Mouse (Mus musculus): Measurements from ENCODE around the gene Castor2. TPM values are rescaled to one million over a fixed set of nuclear protein-coding genes. Genes with fewer than 3 reads are reported as not detected.
A peak's percentile ranks its signal among the peaks of the same experiment; 100 is the strongest.

The Castor2 gene
- total and polyA plus RNA-seq, 3 experiments: 0.35 to 3.9 (median 1.3) TPM

DNA sequence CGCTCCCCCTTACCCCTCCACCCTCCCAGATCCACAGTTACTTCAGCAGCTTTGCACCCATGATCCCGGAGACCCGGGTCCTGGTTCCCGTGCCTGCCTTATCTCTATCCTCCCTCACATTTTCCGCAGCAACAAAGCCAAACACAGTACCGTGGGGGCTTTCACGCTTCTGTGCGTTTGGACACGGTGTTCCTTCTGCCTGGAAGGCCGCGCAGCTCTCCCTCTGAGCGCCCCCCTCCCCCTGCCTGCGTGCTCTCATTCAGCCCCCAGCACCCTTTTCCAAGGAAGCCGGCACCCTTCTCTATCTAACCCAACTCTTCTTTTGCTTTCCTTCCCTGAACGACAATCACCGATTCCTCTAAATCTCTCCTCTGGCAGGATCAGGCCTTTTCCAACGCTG, 535 bp upstream of the Castor2 start:
- peaks cover 15 to 48% of the 10 kb centered on the region in 2 experiments for H3K4me1 ChIP-seq (ENCODE audit: control insufficient read depth in 1 of 2, insufficient read depth in 2 of 2)
- H3K36me3 ChIP-seq (replicated peaks in 1 of 2; ENCODE audit: control insufficient read depth in 1 of 2, insufficient read depth in 1 of 2, low read length in 1 of 2): no peaks in the 10 kb centered on the region
- peak overlapping the region; percentile 39; the same call in 1 of the 2 replicates for H3K9ac ChIP-seq (ENCODE audit: insufficient read depth, low read depth)
- H3K27ac ChIP-seq (ENCODE audit: insufficient read depth, low read depth): no peak overlapping the region
- H3K27me3 ChIP-seq (replicated peaks): no peaks in the 10 kb centered on the region
- H3K4me3 ChIP-seq (replicated peaks in 1 of 3; ENCODE audit: low read depth in 2 of 3, low read length in 2 of 3, poor library complexity in 1 of 3): peak overlapping the region; percentile 57 to 63 (median 63)
- TF ChIP-seq CTCF (conservative IDR thresholded peaks at IDR 0.05 in 1 of 2, IDR thresholded peaks at IDR 0.05 in 1 of 2; ENCODE audit: low read depth in 2 of 2, low read length in 2 of 2): no peak
- TF ChIP-seq USF2 (conservative IDR thresholded peaks at IDR 0.05; ENCODE audit: low read depth, low read length): no peak
- TF ChIP-seq ELF1 (IDR thresholded peaks at IDR 0.05; ENCODE audit: low read depth, low read length): no peak
- no peak for TF ChIP-seq MXI1 (IDR thresholded peaks at IDR 0.05; ENCODE audit: low read depth, low read length)
- no peak for TF ChIP-seq MAFK (IDR thresholded peaks at IDR 0.05; ENCODE audit: insufficient replicate concordance, low read length)
- no peak for TF ChIP-seq USF1 (IDR thresholded peaks at IDR 0.05; ENCODE audit: low read depth, low read length)
- no peak for TF ChIP-seq RCOR1 (conservative IDR thresholded peaks at IDR 0.05; ENCODE audit: low read depth, low read length)
- no peak for TF ChIP-seq MYC (IDR thresholded peaks at IDR 0.05; ENCODE audit: low read depth, low read length)
- TF ChIP-seq ZNF384 (IDR thresholded peaks at IDR 0.05; ENCODE audit: low read depth, low read length): no peak
- TF ChIP-seq TCF12 (IDR thresholded peaks at IDR 0.05; ENCODE audit: low read depth, low read length): no peak
- no peak for TF ChIP-seq E2F4 (IDR thresholded peaks at IDR 0.05; ENCODE audit: insufficient replicate concordance, low read depth, low read length)
- no peak for TF ChIP-seq EP300 (IDR thresholded peaks at IDR 0.05; ENCODE audit: low read length)
- no peak for TF ChIP-seq BHLHE40 (IDR thresholded peaks at IDR 0.05; ENCODE audit: low read depth, low read length)
- no peak for TF ChIP-seq CHD1 (IDR thresholded peaks at IDR 0.05; ENCODE audit: low read depth, low read length)
- TF ChIP-seq MAX (IDR thresholded peaks at IDR 0.05; ENCODE audit: low read length): no peak
- no peak for TF ChIP-seq ZMIZ1 (IDR thresholded peaks at IDR 0.05; ENCODE audit: low read depth, low read length)
- no peak for TF ChIP-seq ETS1 (conservative IDR thresholded peaks at IDR 0.05; ENCODE audit: low read depth, low read length)
- in situ Hi-C loops (cut with MboI; ENCODE audit: low pct_ligation_motif_present, low pct_unique_long_range_greater_than_20kb, low sequenced_read_pairs) (no loop called here), dilution Hi-C loops (cut with MboI; ENCODE audit: extremely low pct_ligation_motif_present, extremely low pct_unique_long_range_greater_than_20kb, low sequenced_read_pairs) (no loop called here)
- peaks cover 15% of the 10 kb centered on the region for H3K9me3 ChIP-seq (replicated peaks; ENCODE audit: low read length)
- no peaks in the 10 kb centered on the region for H3K79me2 ChIP-seq (replicated peaks; ENCODE audit: control insufficient read depth, extremely low read depth, insufficient read depth, poor library complexity, severe bottlenecking)
- no peak for DNase-seq (ENCODE audit: extremely low read depth)
- peak overlapping the region; percentile 92 for H3K4me2 ChIP-seq (ENCODE audit: insufficient read depth, low read depth, poor library complexity, severe bottlenecking)

DNA sequence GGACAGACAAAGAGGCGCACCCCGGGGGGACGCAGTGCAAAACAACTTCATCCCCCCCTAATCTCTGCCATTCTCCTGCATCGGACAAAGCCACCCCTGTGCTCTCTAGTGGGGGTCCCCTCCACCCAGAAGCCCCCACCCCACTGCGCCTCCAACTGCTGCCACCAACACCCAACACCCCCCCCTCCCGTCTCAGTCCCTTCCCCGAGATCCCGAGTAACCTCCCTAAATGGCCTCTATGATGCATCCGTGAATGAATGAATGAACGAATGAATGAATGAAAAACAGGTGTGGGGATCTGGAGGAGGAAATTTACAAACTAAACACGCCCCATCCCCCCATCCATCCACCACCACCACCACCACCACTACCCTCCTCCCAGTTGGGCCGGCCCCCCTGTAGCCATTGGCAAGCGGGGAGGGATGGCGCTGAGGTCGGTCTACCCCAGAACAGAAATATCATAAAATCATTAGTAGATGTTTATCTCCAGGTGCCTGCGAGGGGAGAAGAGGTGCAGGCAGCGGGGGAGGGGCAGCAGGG, 791 bp downstream of the Castor2 start:
- Histone ChIP-seq H3K4me2 (ENCODE audit: insufficient read depth, low read depth, poor library complexity, severe bottlenecking) (peak overlapping the region; percentile 45), H3K36me3 (replicated peaks in 1 of 2; ENCODE audit: control insufficient read depth in 1 of 2, insufficient read depth in 1 of 2, low read length in 1 of 2) (no peaks in the 10 kb centered on the region), H3K9ac (ENCODE audit: insufficient read depth, low read depth) (no peak overlapping the region; the same call in 1 of the 2 replicates), H3K9me3 (replicated peaks; ENCODE audit: low read length) (peaks cover 15% of the 10 kb centered on the region), H3K4me1 (ENCODE audit: control insufficient read depth in 1 of 2, insufficient read depth in 2 of 2) (peaks cover 15 to 45% of the 10 kb centered on the region in 2 experiments), H3K4me3 (replicated peaks in 1 of 3; ENCODE audit: low read depth in 2 of 3, low read length in 2 of 3, poor library complexity in 1 of 3) (peak overlapping the region in 2 of 3 experiments; percentile 57 to 63), H3K27ac (ENCODE audit: insufficient read depth, low read depth) (no peak overlapping the region), H3K27me3 (replicated peaks) (no peaks in the 10 kb centered on the region), H3K79me2 (replicated peaks; ENCODE audit: control insufficient read depth, extremely low read depth, insufficient read depth, poor library complexity, severe bottlenecking) (no peaks in the 10 kb centered on the region)
- TF ChIP-seq CHD2 (IDR thresholded peaks at IDR 0.05; ENCODE audit: low read length): 0 out of 2 replicates have a peak, but pooled peaks have one; percentile 30
- TF ChIP-seq GABPA (IDR thresholded peaks at IDR 0.05; ENCODE audit: insufficient replicate concordance, low read depth, low read length): no peak
- no peak for DNase-seq (ENCODE audit: extremely low read depth)
- dilution Hi-C loops (cut with MboI; ENCODE audit: extremely low pct_ligation_motif_present, extremely low pct_unique_long_range_greater_than_20kb, low sequenced_read_pairs) (no loop called here), in situ Hi-C loops (cut with MboI; ENCODE audit: low pct_ligation_motif_present, low pct_unique_long_range_greater_than_20kb, low sequenced_read_pairs) (no loop called here)
